Mouse (Mus musculus) urinary bladder, postnatal 10 days (tissue): ENCODE measurements at regions not wholly inside any gene's neighbourhood (a gene's known extent, or its start where the extent isn't known, plus 50 kb on each side); places are given as distances from the start of the nearest gene placed in this dataset.

Experiments
- DNase-seq: peaks from one replicate; pipeline ENCODE4 v3.0.0; 2022; ENCODE audit warnings: low spot score

DNA sequence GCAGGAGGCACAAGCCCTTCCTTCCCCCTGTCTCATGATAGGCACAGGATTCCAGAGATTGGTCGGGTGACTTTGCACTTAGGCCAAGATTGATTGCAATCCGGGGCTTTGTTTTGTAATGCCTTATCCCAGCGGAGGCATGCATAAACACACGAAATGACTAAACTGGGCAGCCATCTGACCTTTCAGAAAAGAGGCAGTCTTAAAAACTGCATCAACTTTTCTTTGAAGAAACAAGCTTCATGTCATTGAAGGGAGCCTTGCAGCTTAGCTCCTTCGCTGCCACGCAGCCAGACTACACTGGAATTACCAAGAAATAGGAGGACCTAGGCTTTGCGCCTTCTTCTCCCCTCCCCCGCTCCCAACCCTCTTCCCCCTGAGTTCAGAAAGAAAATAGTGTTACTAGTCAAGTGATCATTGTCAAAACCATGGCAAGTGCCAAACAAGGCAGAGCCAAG lies 67.7 kb upstream of the BC052040 start:
- no peak for DNase-seq

GRCm38 (mm10) chr2:115514831-115515428 lies 66.6 kb upstream of the BC052040 start:
- no peak for DNase-seq

DNA sequence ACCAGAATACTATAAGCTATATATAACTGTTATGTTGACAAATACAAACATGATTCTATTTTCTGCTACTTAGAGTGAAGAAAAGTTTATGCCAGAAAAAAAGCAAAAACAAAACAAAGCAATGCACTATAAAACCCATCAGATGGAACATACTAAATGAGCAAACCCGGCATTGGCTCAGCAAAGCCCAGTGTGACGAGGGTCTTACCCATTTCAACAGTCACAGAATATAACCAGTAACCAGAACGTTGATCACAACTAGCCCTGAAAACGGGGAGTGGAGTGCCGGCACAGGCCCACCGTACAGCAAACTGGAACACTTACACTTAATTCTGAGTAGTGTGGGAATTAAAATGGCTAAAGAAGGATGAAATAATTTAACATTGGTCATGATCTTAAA lies 66.0 kb upstream of the BC052040 start:
- DNase-seq: no peak

GRCm38 (mm10) chr2:115516824-115517223 lies 64.7 kb upstream of the BC052040 start:
- no peak for DNase-seq

- DNase-seq: no peak
Measured at GRCm38 (mm10) chr2:115519974-115520373, 61.5 kb upstream of the BC052040 start.

DNA sequence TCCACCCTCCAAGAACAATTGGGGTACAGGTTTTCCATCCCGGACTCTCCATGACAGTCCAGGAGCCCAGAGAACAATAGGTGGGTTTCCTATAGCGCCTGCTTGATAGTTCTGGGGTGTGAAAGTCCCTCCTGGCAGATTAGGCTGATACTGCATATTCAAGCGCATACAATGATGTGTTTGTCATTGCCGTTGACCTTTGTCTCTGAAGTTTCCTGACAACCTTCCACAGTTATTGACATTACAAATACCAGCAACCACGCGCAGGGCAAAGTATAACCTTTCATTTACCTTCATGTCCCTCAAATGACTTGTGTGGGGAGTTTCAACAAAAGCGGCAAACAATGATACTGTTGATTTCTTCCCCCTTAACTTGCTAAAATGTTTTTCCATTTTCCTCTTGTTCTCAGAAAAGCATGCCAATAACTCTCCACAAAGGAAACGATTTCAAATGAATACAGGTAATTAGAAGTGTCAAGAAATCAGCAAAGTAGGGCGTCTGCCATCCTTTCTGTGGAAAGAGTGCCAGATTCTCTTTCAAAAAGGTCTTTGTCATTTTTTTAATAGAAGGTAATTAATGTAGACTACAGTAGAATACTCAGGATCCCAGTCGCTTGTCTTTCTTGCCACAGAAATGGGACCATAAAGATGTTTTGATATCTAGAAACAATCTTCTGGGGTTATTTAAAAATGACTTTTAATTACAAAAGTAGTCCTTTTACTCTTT lies 60.9 kb upstream of the BC052040 start:
- no peak for DNase-seq

DNA sequence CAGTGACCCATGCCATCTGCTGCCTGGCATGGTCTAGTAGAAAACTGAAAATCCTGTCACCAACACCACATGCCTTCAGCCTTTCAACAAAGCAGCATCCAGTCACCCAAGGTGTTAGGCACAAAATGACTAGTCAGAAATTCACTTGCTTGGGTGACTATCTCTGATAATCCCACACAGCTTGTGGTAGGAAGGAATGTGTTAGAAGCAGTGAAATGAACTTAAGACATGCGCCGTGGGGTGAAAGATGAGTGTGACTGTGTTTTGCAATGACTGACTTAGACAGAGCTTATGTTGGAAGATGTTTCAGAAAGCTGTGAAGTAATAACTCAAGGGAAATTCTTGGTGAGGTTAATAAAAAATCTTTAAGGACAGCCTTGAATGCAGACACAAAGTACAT lies 51.6 kb upstream of the BC052040 start:
- no peak for DNase-seq
